Mouse (Mus musculus): Measurements from ENCODE around the gene Gon7.

The Gon7 gene

GRCm38 (mm10) chr12:102757689-102758402 is at the start of gene Gon7, which contains the start of the genes Gm28051 and Ubr7:
Gene Gon7 (minus strand): TSS chr12:102757803.
Gene Gm28051 (minus strand): TSS chr12:102757765.
Gene Ubr7 (plus strand): TSS chr12:102757967.
- DNase-seq, result peak; percentile 98

- no peak for DNase-seq
Observed at GRCm38 (mm10) chr12:102799528-102799927, 41.9 kb upstream of the Gon7 start.

GRCm38 (mm10) chr12:102787927-102788326 is 30.3 kb upstream of the Gon7 start:
- DNase-seq, result no peak

GRCm38 (mm10) chr12:102785593-102785985 is 28.0 kb upstream of the Gon7 start:
- no peak for DNase-seq

- no peak for DNase-seq
Observed at GRCm38 (mm10) chr12:102784899-102785592, 27.4 kb upstream of the Gon7 start.

- DNase-seq, result no peak
Observed at GRCm38 (mm10) chr12:102782841-102783240, 25.2 kb upstream of the Gon7 start.

GRCm38 (mm10) chr12:102779452-102779851 is 21.8 kb upstream of the Gon7 start:
- DNase-seq, result peak; percentile 36 to 48

- no peak for DNase-seq
Observed at GRCm38 (mm10) chr12:102778151-102778550, 20.5 kb upstream of the Gon7 start.

- DNase-seq, result no peak
Observed at GRCm38 (mm10) chr12:102776035-102776434, 18.4 kb upstream of the Gon7 start.

GRCm38 (mm10) chr12:102772676-102773075 is 15.1 kb upstream of the Gon7 start:
- no peak for DNase-seq

GRCm38 (mm10) chr12:102771601-102772000 is 14.0 kb upstream of the Gon7 start:
- DNase-seq, result no peak

GRCm38 (mm10) chr12:102769000-102769399 is 11.4 kb upstream of the Gon7 start:
- DNase-seq, result peak in 1 of 2 experiments; percentile 30

- DNase-seq, result no peak
Observed at GRCm38 (mm10) chr12:102763696-102764095, 6.1 kb upstream of the Gon7 start.

GRCm38 (mm10) chr12:102761668-102762067 is 4.1 kb upstream of the Gon7 start:
- no peak for DNase-seq

GRCm38 (mm10) chr12:102758936-102759335 is 1.3 kb upstream of the Gon7 start:
- peak in 1 of 2 experiments; percentile 38 for DNase-seq

GRCm38 (mm10) chr12:102758403-102758756 is 777 bp upstream of the Gon7 start, which contains the start of gene Gm20604:
Gene Gm20604 (minus strand): TSS chr12:102758672.
- DNase-seq, result no peak

GRCm38 (mm10) chr12:102757055-102757688 is 431 bp downstream of the Gon7 start:
- DNase-seq, result peak in 1 of 2 experiments; percentile 88

GRCm38 (mm10) chr12:102756304-102756703 is 1.3 kb downstream of the Gon7 start:
- DNase-seq, result peak in 1 of 2 experiments; percentile 43

GRCm38 (mm10) chr12:102748256-102748655 is 9.3 kb downstream of the Gon7 start:
- DNase-seq, result no peak

GRCm38 (mm10) chr12:102744839-102745238 is 12.8 kb downstream of the Gon7 start:
- no peak for DNase-seq

- DNase-seq, result peak; percentile 92 to 96
Observed at GRCm38 (mm10) chr12:102743589-102744574, 13.7 kb downstream of the Gon7 start, which contains the start of the genes Moap1 and Tmem251. Gene Moap1 (minus strand): TSS chr12:102743661. Gene Tmem251 (plus strand): TSS chr12:102743762.

- DNase-seq, result no peak
Observed at GRCm38 (mm10) chr12:102743036-102743588, 14.5 kb downstream of the Gon7 start.

Measured in kidney, postnatal 25 days (tissue).